Mouse (Mus musculus): ENCODE results near the gene P2ry4. TPM values are rescaled to one million over a fixed set of nuclear protein-coding genes. Genes with fewer than 3 reads are reported as not detected.

The P2ry4 gene
- polyA plus RNA-seq (2016; fragmentation: Nextera tagmentation; extraction: Ambion mirVana), result not detected in 2 replicates

DNA sequence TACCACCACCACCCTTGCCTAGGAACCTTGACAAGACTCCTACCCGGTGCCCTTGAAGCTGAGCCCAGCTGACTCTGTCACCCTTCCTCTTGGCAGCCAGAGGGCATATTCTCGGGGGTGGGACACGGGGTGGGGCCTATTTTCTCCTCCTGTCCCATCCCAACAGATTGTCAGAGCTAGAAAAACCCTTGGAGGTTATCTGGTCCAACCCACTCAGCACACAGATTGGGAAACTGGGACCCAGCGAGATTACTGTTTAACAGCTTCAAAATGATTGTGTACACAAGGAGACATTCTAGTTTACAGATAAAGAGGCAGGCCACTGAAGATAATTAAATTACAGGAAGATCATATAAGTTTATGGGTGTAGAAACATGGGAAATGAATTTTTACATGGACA, at the start of gene P2ry4:
P2ry4 (minus strand) TSS at position 79 of the 400 bp plus-strand sequence.
- no peak within 1 kb of the TSS for H3K27ac ChIP-seq
- no peaks in the 10 kb centered on the region for H3K36me3 ChIP-seq
- no peaks in the 10 kb centered on the region for H3K9me3 ChIP-seq (replicated peaks)
- 71% methylated on average over 4 of the region's 4 CpGs for WGBS
- peaks cover 81% of the 10 kb centered on the region for H3K27me3 ChIP-seq (ENCODE audit: low read depth, poor library complexity, severe bottlenecking)
- H3K4me1 ChIP-seq, result no peaks in the 10 kb centered on the region
- H3K4me3 ChIP-seq, result no peak within 1 kb of the TSS
- DNase-seq (ENCODE audit: low spot score), result no peak

DNA sequence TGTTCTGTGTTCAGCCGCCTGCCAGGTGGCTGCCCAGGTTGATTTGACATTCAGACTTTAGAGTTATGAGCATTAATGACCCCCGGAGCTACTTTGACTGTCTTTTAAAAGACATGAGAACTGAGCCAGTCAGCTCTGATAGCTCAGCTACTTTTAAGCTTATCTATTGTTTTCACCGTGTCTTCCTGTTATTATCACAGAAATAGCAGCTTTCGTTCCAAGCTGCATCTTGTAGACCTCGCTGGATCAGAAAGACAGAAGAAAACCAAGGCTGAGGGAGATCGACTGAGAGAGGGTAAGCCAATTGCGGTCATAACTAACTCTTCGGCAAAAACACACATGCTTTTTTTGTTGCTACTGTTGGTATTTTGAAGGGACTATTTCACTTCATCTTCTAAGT, 43.8 kb upstream of the P2ry4 start:
- no peaks in the 10 kb centered on the region for H3K4me1 ChIP-seq
- H3K36me3 ChIP-seq, result peaks cover 87% of the 10 kb centered on the region
- DNase-seq (ENCODE audit: low spot score), result no peak
- H3K27ac ChIP-seq, result no peak overlapping the region
- 95% methylated on average over 8 of the region's 8 CpGs for WGBS
- no peak overlapping the region for H3K4me3 ChIP-seq
- peaks cover 63% of the 10 kb centered on the region; the same call in 1 of the 2 replicates for H3K27me3 ChIP-seq (ENCODE audit: low read depth, poor library complexity, severe bottlenecking)
- no peaks in the 10 kb centered on the region for H3K9me3 ChIP-seq (replicated peaks)

DNA sequence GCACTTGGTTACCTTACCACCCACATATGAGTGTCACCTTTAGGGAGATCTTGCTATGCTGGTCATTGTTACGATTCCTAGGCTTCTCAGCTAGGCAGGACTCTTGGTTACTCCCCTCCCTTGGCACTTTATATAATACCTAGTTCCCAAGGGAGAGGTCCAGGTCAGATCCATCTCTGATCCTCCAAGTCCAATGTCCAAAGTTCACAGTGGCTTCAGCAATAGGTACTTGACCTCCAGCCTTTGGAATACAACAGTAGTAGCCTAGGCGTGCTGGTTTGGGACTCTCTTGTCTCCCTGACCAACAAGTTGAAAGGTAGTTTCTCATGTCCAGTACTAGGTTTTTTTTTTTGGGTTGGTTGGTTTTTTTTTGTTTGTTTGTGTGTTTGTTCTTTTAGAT, 34.4 kb upstream of the P2ry4 start:
- no peaks in the 10 kb centered on the region for H3K9me3 ChIP-seq (replicated peaks)
- H3K4me1 ChIP-seq, result peaks cover 3% of the 10 kb centered on the region; the same call in 1 of the 2 replicates
- H3K27me3 ChIP-seq (ENCODE audit: low read depth, poor library complexity, severe bottlenecking), result peaks cover 67% of the 10 kb centered on the region
- H3K27ac ChIP-seq, result no peak overlapping the region
- no peak overlapping the region for H3K4me3 ChIP-seq
- no peak for DNase-seq (ENCODE audit: low spot score)
- H3K36me3 ChIP-seq, result peaks cover 40% of the 10 kb centered on the region
- 95% methylated on average over 2 of the region's 2 CpGs for WGBS

DNA sequence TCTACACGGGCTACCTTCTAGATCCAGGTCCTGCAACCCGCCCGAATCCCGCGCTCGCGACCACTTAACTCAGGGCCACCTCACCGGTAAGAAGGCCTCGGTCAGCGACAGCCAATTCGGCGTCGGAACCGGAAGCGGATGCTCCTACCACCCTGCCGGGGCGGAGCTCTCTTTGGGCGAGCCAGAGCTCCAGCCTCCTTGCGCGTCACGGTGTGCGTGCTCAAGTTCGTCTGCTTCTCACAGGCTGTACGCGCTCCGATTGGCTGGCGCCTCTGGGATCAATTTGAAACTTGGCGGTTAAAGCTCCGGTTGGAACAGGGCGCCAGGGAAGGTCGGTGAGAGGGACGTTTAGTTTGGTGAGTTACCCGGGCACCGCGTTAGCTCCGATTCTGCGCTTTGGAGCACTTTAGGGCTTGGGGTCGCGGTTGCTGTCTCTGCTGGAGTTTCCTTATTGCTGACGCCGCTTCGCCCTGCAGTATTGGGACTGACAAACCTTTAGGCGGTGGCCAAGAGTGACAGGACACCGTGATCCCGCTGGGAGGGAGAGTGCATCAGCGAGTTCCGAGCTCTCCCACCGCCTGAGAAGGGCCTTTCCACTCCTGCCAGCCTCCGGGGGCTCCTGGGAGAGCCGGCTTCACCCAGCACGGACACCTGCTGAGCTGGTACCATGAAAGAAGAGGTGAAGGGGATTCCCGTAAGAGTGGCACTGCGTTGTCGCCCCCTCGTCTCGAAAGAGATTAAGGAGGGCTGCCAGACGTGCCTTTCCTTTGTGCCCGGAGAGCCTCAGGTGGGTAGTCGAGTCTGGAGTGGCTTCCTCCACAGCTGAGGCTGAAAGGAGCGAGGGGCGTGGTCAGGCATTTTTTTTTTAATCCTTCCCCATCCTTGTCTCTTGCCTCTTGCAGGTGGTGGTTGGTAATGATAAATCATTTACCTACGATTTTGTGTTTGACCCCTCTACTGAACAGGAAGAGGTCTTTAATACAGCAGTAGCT, 31.4 kb upstream of the P2ry4 start, which contains the start of gene Pdzd11:
Pdzd11 (minus strand) TSS at position 767 of the 992 bp plus-strand sequence.
- Histone ChIP-seq H3K9me3 (replicated peaks) (no peaks in the 10 kb centered on the region), H3K36me3 (peaks cover 40% of the 10 kb centered on the region), H3K4me3 (peak within 1 kb of the TSS; percentile 68), H3K4me1 (peaks cover 3% of the 10 kb centered on the region; the same call in 1 of the 2 replicates), H3K27me3 (ENCODE audit: low read depth, poor library complexity, severe bottlenecking) (peaks cover 81% of the 10 kb centered on the region), H3K27ac (peak within 1 kb of the TSS; percentile 92)
- peak; percentile 87 for DNase-seq (ENCODE audit: low spot score)
- WGBS, result 14% methylated on average over 62 of the region's 62 CpGs

DNA sequence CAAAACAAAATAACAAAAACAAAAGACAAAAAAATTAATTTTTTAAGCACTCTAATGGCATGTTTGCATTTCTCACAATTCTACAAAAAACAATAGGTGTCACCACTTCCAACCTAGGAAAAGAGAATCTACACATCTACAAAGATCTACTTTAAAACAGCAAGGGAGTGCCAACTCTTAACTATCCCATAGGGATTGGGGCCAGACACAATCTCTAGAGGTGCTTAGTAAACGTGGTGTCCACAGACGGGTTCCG, 30.8 kb upstream of the P2ry4 start, which contains the start of gene Kif4:
Kif4 (plus strand) TSS at position 192 of the 256 bp plus-strand sequence.
- peaks cover 81% of the 10 kb centered on the region for H3K27me3 ChIP-seq (ENCODE audit: low read depth, poor library complexity, severe bottlenecking)
- DNase-seq (ENCODE audit: low spot score), result no peak
- 9% methylated on average over 3 of the region's 3 CpGs for WGBS

DNA sequence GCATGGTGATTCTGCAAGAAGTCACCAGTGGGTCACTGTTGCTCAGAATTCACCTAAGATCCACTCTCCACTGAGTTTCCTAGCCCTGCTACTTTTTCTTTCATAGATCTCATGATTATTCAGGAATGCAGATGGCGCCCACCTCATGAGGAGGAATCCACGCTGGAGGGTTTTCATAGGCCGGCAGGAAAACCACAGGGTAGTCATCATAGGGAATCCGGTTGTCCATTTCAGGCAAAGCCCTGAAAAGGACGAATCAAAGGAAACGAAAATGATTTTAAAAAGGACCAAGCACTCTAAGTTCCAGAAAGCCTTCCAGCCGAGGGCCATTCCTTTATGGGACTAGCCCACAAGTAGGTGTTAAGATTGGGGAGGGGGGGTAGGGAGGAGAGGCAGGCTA, 30.5 kb upstream of the P2ry4 start:
- WGBS, result 39% methylated on average over 7 of the region's 7 CpGs
- Histone ChIP-seq H3K9me3 (replicated peaks) (no peaks in the 10 kb centered on the region), H3K36me3 (peaks cover 40% of the 10 kb centered on the region), H3K4me3 (peak overlapping the region; percentile 68), H3K27ac (peak overlapping the region; percentile 92), H3K27me3 (ENCODE audit: low read depth, poor library complexity, severe bottlenecking) (peaks cover 80% of the 10 kb centered on the region), H3K4me1 (peaks cover 3% of the 10 kb centered on the region; the same call in 1 of the 2 replicates)
- no peak for DNase-seq (ENCODE audit: low spot score)

More for the DNA sequence above, 30.8 kb upstream of the P2ry4 start, which contains the start of gene Kif4:
- Histone ChIP-seq H3K27ac (peak within 1 kb of the TSS; percentile 92), H3K9me3 (replicated peaks) (no peaks in the 10 kb centered on the region), H3K36me3 (peaks cover 40% of the 10 kb centered on the region), H3K4me3 (peak within 1 kb of the TSS; percentile 68), H3K4me1 (peaks cover 3% of the 10 kb centered on the region; the same call in 1 of the 2 replicates)

DNA sequence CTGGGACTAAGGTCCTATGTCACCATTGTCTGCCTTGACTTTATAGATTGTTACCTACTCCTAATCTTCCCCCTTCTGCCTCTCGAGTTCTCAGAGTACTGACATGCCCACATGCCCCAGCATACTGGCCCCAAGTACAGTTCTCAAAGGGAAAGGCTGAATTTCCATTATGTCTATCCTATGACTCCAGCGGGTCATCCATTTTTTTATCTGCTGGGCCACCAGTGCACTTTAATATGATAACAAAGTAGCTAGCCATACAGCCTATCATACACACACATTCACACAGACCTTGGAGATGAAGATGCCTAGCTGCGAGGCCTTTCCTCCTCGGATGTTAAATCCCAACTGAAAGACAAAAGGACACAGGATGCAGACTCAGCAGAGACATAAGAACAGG, 29.6 kb upstream of the P2ry4 start:
- H3K4me1 ChIP-seq, result peaks cover 3% of the 10 kb centered on the region; the same call in 1 of the 2 replicates
- no peak for DNase-seq (ENCODE audit: low spot score)
- H3K27me3 ChIP-seq (ENCODE audit: low read depth, poor library complexity, severe bottlenecking), result peaks cover 79% of the 10 kb centered on the region
- H3K27ac ChIP-seq, result no peak overlapping the region
- no peak overlapping the region for H3K4me3 ChIP-seq
- H3K9me3 ChIP-seq (replicated peaks), result no peaks in the 10 kb centered on the region
- peaks cover 36% of the 10 kb centered on the region for H3K36me3 ChIP-seq
- 87% methylated on average over 4 of the region's 4 CpGs for WGBS

DNA sequence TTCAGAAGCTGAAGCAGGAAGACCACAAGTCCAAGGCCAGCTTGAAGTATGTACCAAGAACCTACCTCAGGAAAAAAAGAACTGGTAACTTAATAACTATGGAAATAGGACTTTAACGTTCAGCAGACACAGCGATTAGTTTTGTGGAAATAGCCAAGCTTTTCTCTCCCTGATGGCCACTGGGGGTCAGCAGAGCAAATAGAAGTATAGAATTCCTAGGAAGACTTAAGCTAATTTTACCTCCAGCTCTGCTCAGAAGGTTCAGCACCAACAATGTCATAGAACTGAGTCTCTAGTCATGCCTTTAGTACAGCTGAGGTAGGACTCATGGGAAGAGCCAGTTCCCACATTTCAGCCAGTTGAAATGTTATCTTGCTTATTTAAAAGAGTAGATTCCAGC, 26.7 kb upstream of the P2ry4 start:
- no peak for DNase-seq (ENCODE audit: low spot score)
- H3K4me3 ChIP-seq, result no peak overlapping the region
- peaks cover 26% of the 10 kb centered on the region for H3K36me3 ChIP-seq
- H3K4me1 ChIP-seq, result peaks cover 3% of the 10 kb centered on the region; the same call in 1 of the 2 replicates
- WGBS, result 83% methylated on average over 2 of the region's 2 CpGs
- no peaks in the 10 kb centered on the region for H3K9me3 ChIP-seq (replicated peaks)
- peaks cover 86% of the 10 kb centered on the region for H3K27me3 ChIP-seq (ENCODE audit: low read depth, poor library complexity, severe bottlenecking)
- no peak overlapping the region for H3K27ac ChIP-seq

DNA sequence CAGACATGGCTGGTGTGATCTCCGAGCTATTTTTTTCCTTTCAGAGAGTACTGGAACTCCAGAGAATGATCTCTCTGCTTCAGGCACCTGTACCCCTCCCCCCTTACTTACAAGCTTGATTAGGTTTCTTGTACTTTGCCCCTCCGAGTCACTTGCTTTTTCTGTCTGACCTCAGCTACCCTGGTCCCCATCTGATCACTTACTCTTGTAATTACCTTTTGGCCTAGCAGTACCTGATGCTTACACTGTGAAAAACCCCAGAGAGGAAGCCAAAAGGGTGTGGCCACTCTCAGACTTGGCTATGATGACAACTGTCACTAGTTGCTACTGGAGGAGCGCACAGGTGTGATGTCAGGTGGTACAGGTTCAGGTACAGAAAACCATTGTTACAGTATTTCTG, 23.8 kb upstream of the P2ry4 start:
- H3K27me3 ChIP-seq (ENCODE audit: low read depth, poor library complexity, severe bottlenecking), result peaks cover 87% of the 10 kb centered on the region
- 71% methylated on average over 3 of the region's 3 CpGs for WGBS

DNA sequence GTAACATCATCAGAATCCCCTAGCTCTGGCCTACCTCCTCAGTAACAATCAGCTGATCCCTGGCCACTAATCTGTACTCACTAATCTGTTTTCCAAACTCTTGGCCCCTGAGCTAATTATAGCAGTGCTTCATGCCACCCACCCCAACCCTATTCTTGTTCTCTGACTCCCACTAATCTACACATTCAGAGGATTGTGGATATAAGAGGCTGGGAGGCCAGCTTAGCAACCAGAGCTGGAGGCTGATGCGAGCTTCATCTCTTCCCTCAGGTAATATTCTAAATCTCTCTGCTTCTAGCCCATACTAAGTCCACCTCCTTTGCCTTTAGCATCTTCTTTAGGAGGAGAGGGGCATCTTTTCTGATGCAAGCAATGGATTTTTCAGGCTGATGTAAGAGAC, 10.6 kb upstream of the P2ry4 start, which contains the start of gene Arr3:
Arr3 (plus strand) TSS at position 184 of the 400 bp plus-strand sequence.
- no peaks in the 10 kb centered on the region for H3K4me1 ChIP-seq
- H3K4me3 ChIP-seq, result no peak within 1 kb of the TSS
- H3K9me3 ChIP-seq (replicated peaks), result no peaks in the 10 kb centered on the region
- H3K36me3 ChIP-seq, result no peaks in the 10 kb centered on the region
- DNase-seq (ENCODE audit: low spot score), result no peak
- H3K27ac ChIP-seq, result no peak within 1 kb of the TSS
- 87% methylated on average over 1 of the region's 1 CpGs for WGBS
- H3K27me3 ChIP-seq (ENCODE audit: low read depth, poor library complexity, severe bottlenecking), result peaks cover 90% of the 10 kb centered on the region

More for the DNA sequence above, 23.8 kb upstream of the P2ry4 start:
- Histone ChIP-seq H3K9me3 (replicated peaks) (no peaks in the 10 kb centered on the region), H3K4me3 (no peak overlapping the region), H3K36me3 (peaks cover 16% of the 10 kb centered on the region), H3K4me1 (no peaks in the 10 kb centered on the region), H3K27ac (no peak overlapping the region)
- DNase-seq (ENCODE audit: low spot score), result no peak

DNA sequence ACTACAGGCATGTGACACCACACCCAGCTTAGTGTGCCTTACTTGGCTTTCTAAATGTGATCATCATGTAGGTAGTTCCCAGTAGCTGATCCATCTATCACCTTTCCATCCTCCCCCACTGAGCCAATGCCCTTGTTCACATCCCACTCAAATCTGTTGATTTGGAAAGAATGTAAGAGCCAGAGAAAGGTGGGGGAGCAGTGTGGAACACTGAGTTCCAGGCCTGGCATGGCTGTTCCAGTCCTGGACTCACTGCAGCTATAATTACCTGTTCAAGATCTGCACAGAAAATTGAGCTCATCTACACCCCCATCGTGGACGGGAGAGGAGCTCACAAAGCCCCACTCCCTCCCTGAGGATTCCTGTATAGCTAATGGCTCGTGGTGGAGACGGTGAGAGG, 5.1 kb upstream of the P2ry4 start:
- 73% methylated on average over 4 of the region's 4 CpGs for WGBS
- Histone ChIP-seq H3K9me3 (replicated peaks) (no peaks in the 10 kb centered on the region), H3K4me3 (no peak overlapping the region), H3K4me1 (no peaks in the 10 kb centered on the region), H3K27ac (no peak overlapping the region), H3K36me3 (no peaks in the 10 kb centered on the region), H3K27me3 (ENCODE audit: low read depth, poor library complexity, severe bottlenecking) (peaks cover 88% of the 10 kb centered on the region)
- DNase-seq (ENCODE audit: low spot score), result no peak

DNA sequence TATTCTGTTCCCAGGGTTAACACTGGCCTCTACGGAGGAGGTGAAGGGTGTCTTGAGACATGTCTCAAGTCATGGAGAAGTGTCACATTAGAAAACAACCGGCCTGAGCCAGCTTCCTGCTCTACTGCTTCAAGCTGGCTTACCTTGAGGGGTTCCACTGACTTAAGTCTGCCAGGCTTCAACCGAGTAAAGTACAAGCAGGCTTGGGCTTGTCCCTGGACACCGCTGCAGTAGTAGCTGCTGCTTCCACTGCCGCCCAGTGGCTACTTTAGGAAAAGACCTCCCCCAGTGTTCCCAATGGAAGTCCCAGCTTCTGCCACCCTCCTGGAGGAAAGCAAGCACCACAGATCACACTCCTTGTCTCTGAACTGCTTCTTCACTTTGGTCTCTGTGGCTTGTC, 2.8 kb upstream of the P2ry4 start:
- Histone ChIP-seq H3K4me3 (no peak overlapping the region), H3K27ac (no peak overlapping the region), H3K27me3 (ENCODE audit: low read depth, poor library complexity, severe bottlenecking) (peaks cover 93% of the 10 kb centered on the region), H3K9me3 (replicated peaks) (no peaks in the 10 kb centered on the region), H3K4me1 (no peaks in the 10 kb centered on the region), H3K36me3 (no peaks in the 10 kb centered on the region)
- peak; percentile 41 for DNase-seq (ENCODE audit: low spot score)
- 15% methylated on average over 5 of the region's 5 CpGs for WGBS

DNA sequence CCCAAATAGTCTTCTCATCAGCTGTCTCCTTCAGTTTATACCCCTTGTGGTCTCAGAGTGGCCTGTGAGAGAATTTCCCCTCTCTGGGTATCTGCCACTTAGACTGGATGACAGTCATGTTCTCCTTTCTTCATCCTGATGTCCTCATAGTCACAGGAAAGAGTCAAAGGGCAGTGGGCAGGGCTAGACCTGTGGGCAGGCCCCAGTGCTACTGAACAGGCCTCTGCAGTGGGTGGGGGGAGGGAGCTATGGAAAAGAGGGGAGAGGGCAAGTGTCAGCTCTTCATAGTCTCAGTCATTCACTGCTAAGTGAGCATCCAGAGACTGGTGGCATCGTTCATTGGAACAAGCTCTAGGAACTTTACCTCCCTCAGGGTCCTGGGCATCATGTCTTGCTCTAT, 22.7 kb downstream of the P2ry4 start, which contains the start of gene Awat1:
Awat1 (plus strand) TSS at position 301 of the 400 bp plus-strand sequence.
- Histone ChIP-seq H3K27me3 (ENCODE audit: low read depth, poor library complexity, severe bottlenecking) (peaks cover 74% of the 10 kb centered on the region), H3K27ac (no peak within 1 kb of the TSS), H3K9me3 (replicated peaks) (no peaks in the 10 kb centered on the region), H3K4me1 (no peaks in the 10 kb centered on the region), H3K36me3 (no peaks in the 10 kb centered on the region), H3K4me3 (no peak within 1 kb of the TSS)
- 93% methylated on average over 1 of the region's 1 CpGs for WGBS
- DNase-seq (ENCODE audit: low spot score), result no peak
